Mouse (Mus musculus): ENCODE measurements around the gene Cdc20.
A peak's percentile ranks its signal among the peaks of the same experiment; 100 is the strongest.

Cdc20 gene

DNA sequence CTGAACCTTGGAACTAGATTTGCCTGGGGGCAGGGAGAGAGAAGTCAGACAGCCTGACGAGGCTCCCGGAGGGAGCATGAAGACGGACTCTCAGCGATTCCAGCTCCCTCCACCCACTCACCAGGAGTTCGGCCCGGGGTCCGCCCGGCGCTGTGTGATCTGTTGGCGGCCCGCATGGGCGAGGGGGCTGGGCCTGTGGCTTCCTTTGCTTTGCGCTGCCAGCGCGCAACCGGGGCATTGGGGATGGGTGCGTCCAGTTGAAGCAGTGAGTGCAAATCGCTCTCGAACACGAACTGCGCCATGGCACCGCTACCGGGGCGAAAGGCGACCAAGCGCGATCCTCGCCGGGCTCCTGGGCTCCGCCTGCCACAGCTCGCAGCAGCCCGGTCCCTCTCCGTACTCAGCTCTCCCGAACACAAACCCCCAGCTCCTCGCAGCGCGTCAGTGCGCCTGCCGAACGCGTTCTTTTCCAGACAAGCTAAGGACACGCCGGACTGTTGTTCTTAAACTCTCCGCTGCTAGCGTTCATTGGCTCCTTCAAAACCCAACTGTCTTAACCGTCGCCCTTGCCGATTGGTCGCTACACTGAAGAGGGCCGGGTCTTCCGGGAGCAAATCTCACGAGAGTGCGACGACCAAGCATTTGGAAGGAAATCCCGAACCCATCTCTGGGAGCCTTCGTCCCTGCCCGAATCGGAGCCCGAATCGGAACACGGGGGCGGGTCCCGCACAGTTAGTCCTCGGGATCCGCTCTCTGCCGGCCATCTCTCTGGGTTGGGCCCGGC lies at the start of gene Cdc20:
Gene Cdc20 (minus strand): TSS at position 533 of the 784 bp plus-strand sequence.
- DNase-seq (ENCODE audit: low read depth, low spot score), result peak; percentile 92

DNA sequence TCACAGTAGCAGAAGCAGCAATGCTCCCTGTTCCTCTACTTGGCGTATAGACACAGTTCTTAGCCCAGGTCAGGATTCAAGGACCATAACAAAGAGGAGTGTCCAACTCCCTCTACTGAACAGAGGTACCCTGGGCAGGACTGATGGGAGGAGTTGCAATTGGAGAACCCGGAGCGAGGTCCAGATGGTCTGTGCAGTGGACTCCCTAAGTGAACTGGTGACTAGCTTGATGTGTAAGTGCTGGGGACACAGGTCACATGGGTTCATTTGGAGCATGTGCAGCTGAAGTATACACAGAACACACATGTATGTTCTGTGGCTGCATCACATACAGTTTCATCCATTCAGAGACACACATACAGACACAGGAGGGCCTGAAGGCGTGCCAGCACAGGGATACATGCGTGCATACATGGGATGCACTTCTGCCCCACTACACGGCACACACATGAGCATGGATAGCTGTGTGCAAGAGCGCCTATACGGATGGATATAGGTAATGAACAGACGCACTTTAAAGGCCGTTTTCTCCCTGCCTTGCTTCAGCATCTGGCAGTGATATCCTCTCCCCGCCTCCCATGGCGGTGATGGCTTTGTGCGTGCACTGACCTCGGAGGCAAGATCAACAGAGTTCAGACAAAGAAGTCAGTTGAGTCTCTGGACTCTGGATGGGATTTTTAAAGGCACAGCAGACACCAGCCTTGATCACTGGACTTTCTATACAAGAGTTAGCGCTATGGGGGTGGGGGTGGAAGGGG lies 39.8 kb upstream of the Cdc20 start:
- DNase-seq (ENCODE audit: low read depth, low spot score), result no peak

DNA sequence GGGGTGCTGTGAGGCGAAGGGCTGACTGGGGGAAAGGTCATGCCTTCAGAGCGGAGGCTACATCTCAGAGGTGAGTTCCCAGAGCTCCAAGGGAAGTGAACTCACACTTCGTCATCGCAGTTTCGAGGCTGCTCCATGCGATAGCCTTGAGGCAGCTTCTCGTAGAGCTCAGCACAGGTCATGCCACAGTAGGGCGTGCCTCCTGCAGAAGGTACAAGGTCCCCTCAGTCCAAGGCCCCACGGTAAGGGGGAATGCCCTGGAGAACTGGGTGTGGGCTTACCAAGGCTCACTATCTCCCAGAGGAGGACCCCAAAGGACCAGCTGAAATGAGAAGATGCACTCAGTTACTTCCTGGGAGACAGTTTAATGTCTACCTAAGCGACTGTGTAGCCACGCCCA lies 35.5 kb upstream of the Cdc20 start:
- no peak for DNase-seq (ENCODE audit: low read depth, low spot score)

DNA sequence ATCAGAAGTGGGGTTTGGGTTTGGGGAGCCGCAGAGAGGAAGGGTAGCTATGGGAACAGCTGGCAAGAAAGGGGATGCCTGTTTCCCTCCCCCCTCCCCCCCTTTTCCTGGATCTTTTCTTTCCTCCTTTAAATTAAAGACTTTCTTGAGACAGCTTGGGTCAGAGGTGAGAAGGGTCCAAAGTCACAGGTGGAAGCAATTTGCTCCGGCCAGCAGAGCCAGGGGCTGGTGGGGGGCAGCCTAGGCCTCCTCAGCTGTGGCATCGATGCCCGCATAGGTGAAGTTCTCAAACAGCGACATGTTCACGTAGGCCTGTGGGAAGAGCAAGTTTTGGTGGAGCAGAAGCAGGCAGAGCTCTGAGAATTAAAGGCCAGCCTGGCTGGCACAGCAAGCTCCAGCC lies 34.1 kb upstream of the Cdc20 start:
- no peak for DNase-seq (ENCODE audit: low read depth, low spot score)

DNA sequence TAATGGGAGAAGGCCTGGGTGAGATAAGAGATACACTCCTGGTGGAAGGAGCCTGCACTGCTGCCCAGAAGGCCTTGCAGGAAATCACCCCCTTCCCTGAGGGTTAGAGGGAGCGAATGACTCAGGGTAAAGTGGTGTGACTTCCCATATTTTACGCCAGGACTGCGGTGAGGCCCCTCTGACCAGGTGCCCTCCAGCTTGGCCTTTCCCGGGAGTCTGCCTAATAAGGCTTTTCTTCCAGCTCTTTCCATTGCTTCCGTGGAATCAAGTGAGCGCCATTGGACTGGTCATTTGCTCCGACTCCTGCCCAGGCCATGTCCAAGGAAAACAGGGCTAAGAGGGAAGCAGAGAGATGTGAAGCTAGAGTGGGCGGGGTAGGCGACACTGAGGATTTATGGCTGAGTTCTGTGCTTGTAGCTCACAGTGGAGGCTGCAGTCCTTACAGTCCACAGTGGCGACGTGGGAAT lies 28.6 kb upstream of the Cdc20 start:
- no peak for DNase-seq (ENCODE audit: low read depth, low spot score)

DNA sequence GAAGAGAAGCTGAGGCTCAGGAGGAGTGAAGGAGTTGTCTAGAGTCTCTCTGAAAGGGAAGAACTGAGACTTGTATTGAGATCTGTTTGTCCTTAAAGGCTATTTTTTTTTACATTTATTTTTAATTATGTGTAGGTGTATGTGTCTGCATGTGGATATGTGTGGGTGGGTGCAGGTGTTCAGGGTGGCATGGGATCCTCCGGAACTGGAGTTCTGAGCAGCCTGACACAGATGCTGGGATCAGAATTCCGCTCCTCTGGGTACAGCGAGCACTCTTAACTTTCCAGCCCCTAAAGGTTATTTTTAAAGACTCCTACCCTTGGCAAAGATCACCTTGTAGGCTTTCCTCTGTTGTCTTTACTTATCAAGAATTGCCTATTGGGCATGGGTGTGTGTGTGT lies 27.8 kb upstream of the Cdc20 start:
- DNase-seq (ENCODE audit: low read depth, low spot score), result no peak

DNA sequence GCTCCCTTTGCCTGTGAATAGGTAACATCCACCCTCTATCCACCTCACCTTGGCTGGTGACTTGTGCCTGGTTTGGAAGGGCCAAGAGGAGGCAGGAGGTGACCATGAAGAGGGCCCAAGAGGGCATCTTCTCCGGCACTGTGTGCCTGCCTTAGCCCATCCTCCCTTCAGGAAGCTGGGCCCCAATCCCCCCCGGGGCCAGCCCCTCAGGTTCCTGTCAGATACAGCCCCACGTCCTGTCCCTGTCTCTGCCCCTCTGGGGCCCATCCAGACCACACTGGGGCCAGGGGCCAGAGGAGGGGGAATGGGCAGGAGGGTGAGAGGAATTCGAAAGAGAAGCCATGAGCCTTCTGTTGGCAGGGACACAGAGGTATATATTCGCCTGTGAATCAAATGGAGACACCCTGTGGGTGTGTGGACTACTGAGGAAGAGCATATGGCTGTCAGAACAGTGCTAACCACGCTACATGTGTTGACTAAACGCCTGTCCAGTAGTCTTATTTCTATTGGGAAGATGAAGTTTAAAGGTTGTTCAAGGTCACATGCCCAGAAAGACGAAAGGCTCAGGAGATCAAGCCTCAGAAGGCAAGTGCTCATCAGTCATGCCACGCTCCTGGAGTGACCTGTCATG lies 20.3 kb upstream of the Cdc20 start, which contains the start of gene Mpl:
Gene Mpl (minus strand): TSS at position 169 of the 631 bp plus-strand sequence.
- no peak for DNase-seq (ENCODE audit: low read depth, low spot score)

DNA sequence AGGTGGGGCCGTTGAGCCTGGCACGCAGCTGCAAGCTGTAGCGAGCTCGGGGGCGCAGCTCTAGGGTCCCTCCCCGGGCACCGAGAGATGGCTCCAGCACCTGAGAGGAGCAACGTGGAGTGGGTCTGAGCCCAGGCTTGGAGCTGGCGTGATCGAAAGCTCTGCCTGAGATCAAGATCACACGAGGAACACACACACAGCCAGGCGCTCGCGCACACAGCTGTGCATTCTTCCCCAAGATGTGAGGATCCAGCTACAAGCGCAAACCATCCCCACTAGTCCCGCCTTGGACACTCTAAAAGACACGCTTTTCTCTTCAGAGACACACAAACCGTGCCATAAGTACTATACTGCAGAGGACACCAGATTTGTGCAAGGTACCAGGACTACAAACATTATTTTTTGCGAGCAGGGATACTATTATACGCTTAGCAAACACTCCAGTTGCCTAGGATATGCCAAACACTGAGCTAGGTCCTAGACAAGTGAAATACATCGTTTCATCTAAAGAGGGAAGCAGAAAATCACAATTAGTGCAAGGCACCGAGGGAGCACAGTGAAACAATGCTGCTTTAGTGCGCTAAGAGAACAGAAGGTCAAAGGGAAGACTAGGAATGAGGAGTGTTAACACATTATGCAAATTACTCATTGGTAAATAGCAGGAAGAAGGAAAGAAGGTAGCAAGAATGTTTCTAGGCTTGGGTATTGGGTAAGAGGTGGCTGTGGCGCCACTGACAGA lies 9.4 kb upstream of the Cdc20 start:
- DNase-seq (ENCODE audit: low read depth, low spot score), result no peak

DNA sequence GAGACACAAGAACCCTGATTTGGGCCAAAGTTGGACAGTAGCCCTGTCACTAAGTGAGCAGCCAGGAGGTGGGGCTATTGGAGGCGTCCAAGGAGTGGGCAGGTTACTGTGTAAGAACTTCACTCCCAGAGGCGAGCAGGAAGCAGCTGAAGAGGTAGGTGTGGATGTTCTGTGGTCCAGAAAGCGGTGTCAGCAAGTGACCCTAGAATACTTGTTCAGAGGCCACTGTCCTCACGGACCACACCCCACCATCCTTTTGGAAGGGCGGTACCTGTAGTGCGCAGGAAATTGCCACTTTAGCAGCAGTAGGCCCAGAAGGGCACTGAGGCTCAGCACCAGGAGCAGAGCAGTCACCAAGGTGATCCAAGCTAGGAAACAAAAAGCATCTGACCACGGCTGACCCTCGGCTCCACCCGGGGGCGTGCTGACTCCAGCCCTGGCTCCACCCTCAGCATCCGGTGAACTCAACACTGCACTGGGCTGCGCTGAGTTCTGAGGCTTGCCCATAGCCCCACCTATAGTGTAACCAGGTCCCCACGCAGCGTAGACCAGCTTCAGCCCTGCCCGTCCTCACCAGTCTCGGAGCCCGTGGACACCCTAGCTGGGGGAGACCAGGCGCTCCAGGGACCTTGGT lies 8.7 kb upstream of the Cdc20 start:
- DNase-seq (ENCODE audit: low read depth, low spot score), result no peak

DNA sequence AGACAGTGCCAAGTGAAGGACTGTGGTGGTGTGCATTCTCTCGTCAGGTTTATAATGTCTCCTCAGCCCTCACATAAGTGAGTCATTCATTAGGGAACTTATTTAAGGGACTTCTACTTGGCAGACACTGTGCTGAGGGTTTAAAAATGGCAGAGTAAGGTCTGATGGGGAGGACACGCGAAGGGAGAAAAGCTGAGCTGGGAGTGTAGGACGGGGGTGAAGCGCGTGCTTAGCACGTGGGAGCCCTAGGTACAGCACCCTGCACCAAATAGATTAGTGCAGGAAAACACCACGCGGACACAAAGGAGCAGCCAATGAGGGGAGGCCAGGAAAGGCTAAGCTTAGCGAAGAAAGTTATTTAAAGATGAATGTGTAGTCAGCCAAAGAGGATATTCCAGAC lies 7.9 kb upstream of the Cdc20 start:
- no peak for DNase-seq (ENCODE audit: low read depth, low spot score)

DNA sequence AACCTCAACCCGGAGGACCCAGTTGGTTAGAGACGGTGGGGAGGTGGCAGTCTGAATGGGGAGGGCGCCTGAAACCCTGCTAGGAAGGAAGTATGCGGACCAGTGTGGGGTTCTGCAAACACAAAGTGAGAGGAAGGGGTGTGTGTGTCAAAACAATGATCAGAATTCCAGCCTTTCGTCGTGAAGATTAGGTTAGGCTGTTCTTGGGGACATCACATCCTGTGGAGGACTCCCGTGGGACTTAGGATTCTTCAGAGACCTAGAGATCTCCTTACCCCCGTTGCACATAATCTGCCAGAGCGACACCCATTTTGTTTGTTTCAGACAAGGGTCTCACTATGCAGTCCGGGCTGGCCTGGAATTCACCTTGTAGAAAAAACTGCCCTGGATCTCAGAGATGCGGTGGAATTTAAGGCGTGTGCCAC lies 689 bp upstream of the Cdc20 start:
- DNase-seq (ENCODE audit: low read depth, low spot score), result no peak

DNA sequence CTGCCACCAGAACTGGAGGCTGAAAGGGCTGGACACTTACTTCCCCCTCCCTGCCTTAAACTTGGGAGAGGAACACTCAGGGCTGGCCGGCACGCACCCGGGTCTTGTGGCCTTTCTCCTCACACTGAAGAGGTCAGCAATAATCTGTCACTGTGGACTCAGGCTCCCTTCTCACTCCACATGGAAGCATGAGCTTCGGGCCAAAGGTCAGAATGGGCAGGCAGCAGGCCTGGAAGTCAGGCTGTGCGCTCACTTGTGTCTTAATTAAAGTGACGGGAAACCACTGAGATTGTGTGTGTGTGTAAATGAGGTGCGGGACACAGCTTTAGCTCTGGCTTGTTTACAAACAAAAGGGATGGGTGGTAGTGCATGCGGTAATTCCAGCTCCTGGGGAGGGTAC lies 4.8 kb downstream of the Cdc20 start:
- no peak for DNase-seq (ENCODE audit: low read depth, low spot score)

DNA sequence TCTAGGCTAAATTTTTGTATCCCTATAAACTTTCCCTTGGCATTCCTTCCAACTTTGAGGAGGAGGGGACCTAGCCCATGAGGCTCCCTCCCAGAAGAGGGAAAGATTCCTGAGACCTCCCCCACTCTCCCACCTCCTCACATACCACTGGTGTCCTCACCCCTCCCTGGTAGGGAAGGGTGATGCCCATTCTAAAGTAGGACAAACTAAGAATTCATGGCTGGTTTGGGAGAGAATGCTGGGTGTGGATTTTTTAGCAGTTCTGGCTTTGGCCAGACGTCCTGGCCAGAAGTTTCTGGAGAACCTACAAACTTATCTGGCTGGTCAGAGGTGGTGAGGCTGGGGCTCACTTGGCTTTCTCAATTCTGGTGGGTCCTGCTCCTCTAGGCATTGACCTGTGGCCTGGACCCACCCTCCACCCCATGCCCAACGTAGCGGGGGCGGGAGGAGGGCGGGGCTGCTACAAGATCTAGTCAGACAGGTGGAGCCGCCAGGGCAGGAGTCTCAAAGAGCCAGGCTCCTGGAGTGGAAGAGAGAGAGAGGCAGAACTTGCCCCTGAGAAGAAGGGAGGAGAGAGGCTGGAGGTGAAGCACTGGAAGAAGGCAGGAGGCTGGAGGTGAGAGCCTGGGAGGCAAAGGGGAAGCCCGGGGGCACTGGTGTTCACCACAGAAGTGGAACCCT lies 7.8 kb downstream of the Cdc20 start:
- DNase-seq (ENCODE audit: low read depth, low spot score), result no peak

DNA sequence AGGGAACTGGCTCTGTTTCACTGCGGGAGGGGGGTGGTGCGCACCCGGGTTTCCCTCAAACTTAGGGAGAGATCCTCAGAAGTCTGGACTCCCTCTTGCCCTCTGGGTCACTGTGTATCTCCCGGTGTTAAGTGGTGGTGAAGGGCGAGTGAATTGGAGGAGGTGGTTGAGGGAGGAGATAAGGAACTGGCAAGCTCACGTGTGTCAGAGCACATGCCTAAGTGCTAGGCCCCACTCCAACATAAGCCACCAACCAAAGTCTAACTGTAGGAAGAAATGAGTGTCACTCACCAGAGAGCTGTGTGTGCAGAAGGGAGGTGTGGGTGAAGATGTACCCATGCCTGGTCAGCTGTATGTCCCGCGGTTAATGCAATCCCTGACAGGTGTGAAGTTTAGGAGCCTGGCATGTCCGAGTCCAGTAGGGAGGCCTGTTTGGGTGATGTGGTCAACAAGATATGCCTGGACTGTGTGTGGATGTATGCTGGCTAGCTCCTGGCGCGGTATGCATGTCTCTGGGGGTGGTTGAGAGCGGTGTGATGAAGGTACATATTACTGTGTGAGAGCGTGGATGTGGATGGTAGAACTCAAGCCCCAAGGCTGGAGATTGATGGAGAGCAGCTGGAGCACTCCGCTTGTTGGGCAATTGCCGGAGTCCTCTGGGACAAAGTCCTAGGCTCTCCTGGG lies 8.5 kb downstream of the Cdc20 start:
- no peak for DNase-seq (ENCODE audit: low read depth, low spot score)

DNA sequence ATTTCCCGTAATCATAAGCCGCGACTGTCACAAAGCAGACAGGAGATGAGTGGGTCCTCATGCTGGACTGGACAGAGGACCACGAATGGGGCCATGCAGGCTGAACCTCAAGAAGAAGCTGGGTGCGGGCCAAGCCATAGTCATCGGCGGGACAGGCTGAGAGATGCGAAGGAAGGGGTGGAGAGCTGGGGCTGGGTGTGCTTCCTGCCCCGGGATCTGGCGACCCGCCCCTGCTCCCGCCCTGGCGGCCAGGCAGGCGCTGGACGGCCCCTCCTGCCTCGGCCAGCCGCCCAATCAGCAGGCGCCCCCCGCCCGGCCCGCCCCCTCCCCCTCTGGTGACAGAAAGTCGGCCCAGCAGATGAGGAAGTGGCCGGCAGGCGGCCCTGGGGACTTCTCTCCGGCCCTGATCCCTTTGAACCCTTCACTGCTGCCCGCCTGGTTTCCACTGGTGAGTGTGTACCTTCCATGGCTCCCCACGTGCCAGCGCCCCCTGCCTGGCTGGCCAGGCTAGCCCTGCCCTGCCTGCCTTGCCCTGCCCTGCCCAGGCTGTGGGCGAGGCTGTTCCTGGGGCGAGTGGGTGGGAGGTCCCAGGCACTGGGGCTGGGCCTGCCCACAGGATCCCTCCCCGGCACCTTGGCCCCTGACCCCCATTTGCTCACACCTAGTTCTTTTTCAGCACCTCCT lies 9.2 kb downstream of the Cdc20 start, which contains the start of gene Elovl1:
Gene Elovl1 (plus strand): TSS at position 326 of the 684 bp plus-strand sequence.
- DNase-seq (ENCODE audit: low read depth, low spot score), result peak; percentile 77

DNA sequence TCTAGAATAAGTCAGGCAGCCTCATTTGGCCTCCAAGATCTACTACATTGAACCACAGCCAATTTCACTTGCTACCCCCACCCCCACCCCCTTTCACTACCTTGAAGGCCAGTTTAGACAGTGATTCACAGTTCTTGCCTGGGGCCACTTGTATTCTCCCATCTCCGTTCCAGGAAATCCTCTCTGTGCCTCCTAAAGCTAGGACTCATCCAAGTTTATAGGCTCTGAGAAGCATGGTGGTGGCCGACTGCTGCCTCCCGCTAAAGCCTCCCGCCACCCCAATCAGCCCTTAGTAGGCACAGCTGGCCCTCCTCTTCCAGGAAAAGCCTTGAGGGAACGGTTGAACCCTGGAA lies 9.8 kb downstream of the Cdc20 start:
- no peak for DNase-seq (ENCODE audit: low read depth, low spot score)

DNA sequence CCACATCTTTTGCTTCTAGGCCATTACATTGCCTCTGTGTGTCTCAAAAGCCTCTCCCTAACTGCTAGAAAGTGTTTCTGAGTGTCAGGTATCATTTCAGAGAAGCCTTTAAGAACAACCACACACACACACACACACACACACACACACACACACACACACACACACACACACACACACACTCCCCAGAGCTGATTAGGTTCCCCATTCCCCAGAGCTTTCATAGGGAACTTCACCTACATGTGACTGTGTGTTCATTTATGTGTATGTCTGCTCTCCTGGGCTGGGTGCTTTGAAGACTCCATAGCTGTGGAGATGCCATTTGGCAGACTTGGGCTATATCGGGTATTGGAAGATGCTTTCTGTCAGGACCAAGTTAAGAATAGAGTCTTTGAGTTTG lies 11.8 kb downstream of the Cdc20 start:
- no peak for DNase-seq (ENCODE audit: low read depth, low spot score)

DNA sequence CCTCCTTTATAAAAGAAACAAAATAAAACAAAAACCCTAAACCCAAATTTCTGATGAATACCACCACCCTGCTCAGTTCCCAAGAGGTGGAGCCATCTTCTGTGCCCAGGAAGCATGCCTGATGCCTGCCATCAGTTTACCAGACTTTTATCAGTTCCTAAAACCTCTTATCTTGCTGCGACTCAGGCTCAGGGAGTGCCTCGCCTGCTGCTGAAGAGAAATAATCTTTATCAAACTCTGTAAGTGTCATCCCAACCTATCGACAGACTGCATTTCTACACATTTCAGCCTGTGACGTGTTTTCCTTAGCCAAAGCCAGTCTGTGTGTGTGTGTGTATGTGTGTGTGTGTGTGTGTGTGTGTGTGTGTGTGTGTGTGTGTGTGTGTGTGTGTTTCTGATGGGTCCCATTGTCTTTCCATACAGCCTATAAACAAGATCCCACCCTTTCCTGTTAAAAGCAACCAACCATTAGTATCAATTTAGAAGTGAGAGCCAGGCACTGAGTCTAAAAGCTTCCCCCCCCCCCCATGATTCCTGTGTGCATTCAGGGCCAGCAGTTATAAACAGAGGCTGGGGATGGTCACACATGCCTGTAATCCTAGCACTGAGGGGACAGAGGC lies 12.5 kb downstream of the Cdc20 start:
- no peak for DNase-seq (ENCODE audit: low read depth, low spot score)

DNA sequence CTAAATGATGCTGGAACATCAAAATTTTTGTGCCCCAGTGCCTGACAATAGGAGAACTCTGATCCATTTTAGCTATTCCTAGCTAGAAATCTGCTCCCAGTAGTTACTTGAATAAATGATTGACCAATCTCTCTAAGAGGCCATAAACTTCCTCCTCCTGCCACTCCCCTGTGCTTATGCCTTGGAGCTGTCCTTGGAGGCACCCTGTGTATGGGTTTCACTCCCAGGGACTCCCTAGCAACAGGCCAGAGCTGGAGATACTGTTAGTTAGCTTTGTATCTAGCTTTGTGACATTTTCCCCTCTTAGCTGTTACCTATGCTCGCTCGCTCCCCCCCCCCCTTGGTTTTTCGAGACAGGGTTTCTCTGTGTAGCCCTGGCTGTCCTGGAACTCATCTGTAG lies 15.8 kb downstream of the Cdc20 start:
- DNase-seq (ENCODE audit: low read depth, low spot score), result no peak

All from embryo, embryonic 11.5 days (tissue).